Mouse (Mus musculus) CH12.LX (cell line): Measurements from ENCODE around the gene Acmsd. TPM values are rescaled to one million over a fixed set of nuclear protein-coding genes. Genes with fewer than 3 reads are reported as not detected.

Experiments
- DNase-seq: peaks from one replicate; pipeline ENCODE4 v3.0.0-alpha.2; 2013; ENCODE audit errors: extremely low read depth
- H3K27ac ChIP-seq: 2 replicates; pipeline ENCODE4 v1.5.1; 2012; ENCODE audit warnings: low read depth, mild to moderate bottlenecking, control low read depth, moderate library complexity; ENCODE audit not compliant: insufficient read depth
- H3K27me3 ChIP-seq: replicated peaks from 2 replicates; pipeline ENCODE3; 2012; ENCODE audit warnings: inconsistent platforms
- H3K36me3 ChIP-seq, 2 experiments: replicated peaks in 1 of 2; 2 replicates each; pipeline versions ENCODE3 to v1.6.1; 2012; ENCODE audit warnings: inconsistent platforms in 1 of 2, low read length in 1 of 2, mild to moderate bottlenecking in 1 of 2, mixed read lengths in 1 of 2, moderate library complexity in 1 of 2; ENCODE audit not compliant: control insufficient read depth in 1 of 2, insufficient read depth in 1 of 2
- H3K4me1 ChIP-seq, 2 experiments: 2 replicates each; pipeline ENCODE4 v1.6.1; 2012; ENCODE audit warnings: inconsistent platforms in 1 of 2, moderate library complexity in 1 of 2; ENCODE audit not compliant: insufficient read depth in 2 of 2, control insufficient read depth in 1 of 2
- H3K4me2 ChIP-seq: 2 replicates; pipeline ENCODE4 v1.6.1; 2012; ENCODE audit warnings: low read depth, mild to moderate bottlenecking, control low read depth; ENCODE audit not compliant: poor library complexity, insufficient read depth, severe bottlenecking
- H3K4me3 ChIP-seq, 3 experiments: fragments of 150-350 bp in 1 of 3; sonication (generic) in 1 of 3; replicated peaks in 1 of 3; 2 replicates each; pipeline versions ENCODE3 to v1.5.1; 2011 to 2012; ENCODE audit warnings: low read depth in 2 of 3, low read length in 2 of 3, mild to moderate bottlenecking in 2 of 3, moderate library complexity in 2 of 3, control low read depth in 1 of 3, improper control_type of control experiment in 1 of 3, inconsistent platforms in 1 of 3, mixed read lengths in 1 of 3; ENCODE audit not compliant: poor library complexity in 1 of 3
- H3K79me2 ChIP-seq: replicated peaks from 2 replicates; pipeline ENCODE4 v1.6.1; 2012; ENCODE audit warnings: mild to moderate bottlenecking, moderate library complexity; ENCODE audit not compliant: control insufficient read depth, poor library complexity, insufficient read depth, severe bottlenecking; ENCODE audit errors: extremely low read depth
- H3K9ac ChIP-seq: 2 replicates; pipeline ENCODE4 v1.6.1; 2012; ENCODE audit warnings: low read depth, mild to moderate bottlenecking, control low read depth, moderate library complexity; ENCODE audit not compliant: insufficient read depth
- H3K9me3 ChIP-seq: replicated peaks from 2 replicates; pipeline ENCODE3; 2012; ENCODE audit warnings: low read length, inconsistent platforms, mixed read lengths
- BHLHE40 ChIP-seq: IDR thresholded peaks from 2 replicates; pipeline ENCODE4 v1.6.1; 2011; ENCODE audit warnings: mild to moderate bottlenecking, low read depth, low read length, improper control_type of control experiment
- CHD1 ChIP-seq: IDR thresholded peaks from 2 replicates; pipeline ENCODE4 v1.6.1; 2012; ENCODE audit warnings: low read depth, low read length, improper control_type of control experiment, inconsistent platforms
- CHD2 ChIP-seq: IDR thresholded peaks from 2 replicates; pipeline ENCODE4 v1.6.1; 2011; ENCODE audit warnings: low read length, improper control_type of control experiment
- E2F4 ChIP-seq: IDR thresholded peaks from 2 replicates; pipeline ENCODE4 v1.6.1; 2011; ENCODE audit warnings: low read depth, low read length, improper control_type of control experiment; ENCODE audit not compliant: insufficient replicate concordance
- ELF1 ChIP-seq: IDR thresholded peaks from 2 replicates; pipeline ENCODE4 v1.6.1; 2014; ENCODE audit warnings: low read depth, mild to moderate bottlenecking, inconsistent platforms, low read length, improper control_type of control experiment
- GABPA ChIP-seq: IDR thresholded peaks from 2 replicates; pipeline ENCODE4 v1.6.1; 2012; ENCODE audit warnings: low read depth, low read length, improper control_type of control experiment, inconsistent platforms; ENCODE audit not compliant: insufficient replicate concordance
- IRF4 ChIP-seq: IDR thresholded peaks from 2 replicates; pipeline ENCODE4 v1.6.1; 2014; ENCODE audit warnings: low read depth, mild to moderate bottlenecking, inconsistent platforms, low read length, improper control_type of control experiment
- JUN ChIP-seq: IDR thresholded peaks from 2 replicates; pipeline ENCODE4 v1.6.1; 2011; ENCODE audit warnings: low read depth, mild to moderate bottlenecking, low read length, improper control_type of control experiment, moderate library complexity; ENCODE audit not compliant: insufficient read depth
- MAFK ChIP-seq: IDR thresholded peaks from 2 replicates; pipeline ENCODE4 v1.6.1; 2011; ENCODE audit warnings: low read length, improper control_type of control experiment; ENCODE audit not compliant: insufficient replicate concordance
- MAX ChIP-seq: IDR thresholded peaks from 2 replicates; pipeline ENCODE4 v1.6.1; 2011; ENCODE audit warnings: low read length, improper control_type of control experiment
- MAZ ChIP-seq: IDR thresholded peaks from 2 replicates; pipeline ENCODE4 v1.6.1; 2012; ENCODE audit warnings: low read depth, mild to moderate bottlenecking, inconsistent platforms, low read length, improper control_type of control experiment, moderate library complexity
- MXI1 ChIP-seq: IDR thresholded peaks from 2 replicates; pipeline ENCODE4 v1.6.1; 2011; ENCODE audit warnings: mild to moderate bottlenecking, low read depth, low read length, improper control_type of control experiment
- MYC ChIP-seq: IDR thresholded peaks from 2 replicates; pipeline ENCODE4 v1.6.1; 2011; ENCODE audit warnings: low read depth, mild to moderate bottlenecking, improper control_type of control experiment, low read length
- NELFE ChIP-seq: IDR thresholded peaks from 2 replicates; pipeline ENCODE4 v1.6.1; 2011; ENCODE audit warnings: low read depth, low read length, improper control_type of control experiment
- POLR2A ChIP-seq: IDR thresholded peaks from 2 replicates; pipeline ENCODE4 v1.6.1; 2011; ENCODE audit warnings: low read depth, mild to moderate bottlenecking, improper control_type of control experiment, low read length
- POLR2AphosphoS2 ChIP-seq: IDR thresholded peaks from 2 replicates; pipeline ENCODE4 v1.6.1; 2011; ENCODE audit warnings: low read depth, low read length, improper control_type of control experiment
- RCOR1 ChIP-seq: conservative IDR thresholded peaks from 2 replicates; pipeline ENCODE4 v1.6.1; 2012; ENCODE audit warnings: low read depth, mild to moderate bottlenecking, inconsistent platforms, low read length, improper control_type of control experiment
- SMC3 ChIP-seq: IDR thresholded peaks from 2 replicates; pipeline ENCODE4 v1.6.1; 2011; ENCODE audit warnings: low read depth, low read length, improper control_type of control experiment
- TBP ChIP-seq: conservative IDR thresholded peaks from 2 replicates; pipeline ENCODE4 v1.6.1; 2011; ENCODE audit warnings: low read depth, low read length, improper control_type of control experiment
- TCF12 ChIP-seq: IDR thresholded peaks from 2 replicates; pipeline ENCODE4 v1.6.1; 2014; ENCODE audit warnings: low read depth, mild to moderate bottlenecking, inconsistent platforms, low read length, improper control_type of control experiment
- ZC3H11A ChIP-seq: IDR thresholded peaks from 2 replicates; pipeline ENCODE4 v1.6.1; 2012; ENCODE audit warnings: low read depth, mild to moderate bottlenecking, inconsistent platforms, low read length, improper control_type of control experiment
- ZNF384 ChIP-seq: IDR thresholded peaks from 2 replicates; pipeline ENCODE4 v1.6.1; 2012; ENCODE audit warnings: low read depth, low read length, improper control_type of control experiment, inconsistent platforms
- dilution Hi-C: fragments of 300-500 bp; cut with MboI; formaldehyde crosslinking; loops from 2 replicates; pipeline ENCODE4 v1.14.3; 2020; ENCODE audit warnings: low sequenced_read_pairs; ENCODE audit not compliant: extremely low pct_unique_long_range_greater_than_20kb, extremely low pct_ligation_motif_present
- in situ Hi-C: fragments of 300-500 bp; cut with MboI; formaldehyde crosslinking; loops from 3 replicates; pipeline ENCODE4 v1.14.3; 2019; ENCODE audit warnings: low sequenced_read_pairs, low pct_ligation_motif_present, low pct_unique_long_range_greater_than_20kb, mixed read lengths
- polyA plus RNA-seq: library from polyadenylated mRNA; unstranded; fragments of >175 nt; gene quantifications from 2 replicates; pipeline ENCODE4 v1.2.1, GENCODE M21; 2012; ENCODE audit warnings: low read depth; ENCODE audit not compliant: insufficient read length
- total RNA-seq, 2 experiments: library from RNA; depleted of rRNA; stranded (reverse); fragments of 300-350 nt in 1 of 2; fragments of >200 nt in 1 of 2; gene quantifications; 2 replicates each; pipeline ENCODE4 v1.2.3; 2012 to 2014

Gene Acmsd
- total and polyA plus RNA-seq, 3 experiments = not detected

GRCm38 (mm10) chr1:127750401-127751102, 21.3 kb downstream of the Acmsd start:
- dilution Hi-C loops = no loop called here
- no peaks in the 10 kb centered on the region for H3K36me3 ChIP-seq
- H3K9me3 ChIP-seq = no peaks in the 10 kb centered on the region
- TF ChIP-seq MAFK (no peak), MAZ (no peak), RCOR1 (no peak), GABPA (no peak), ELF1 (no peak), MXI1 (no peak), IRF4 (no peak), ZC3H11A (no peak), NELFE (no peak), MYC (no peak), CHD1 (no peak)
- TF ChIP-seq, all 38 proteins: peak for 0
- Histone ChIP-seq H3K27ac (no peak overlapping the region), H3K4me1 (no peaks in the 10 kb centered on the region), H3K4me2 (no peak overlapping the region), H3K9ac (no peak overlapping the region), H3K79me2 (no peaks in the 10 kb centered on the region), H3K4me3 (no peak overlapping the region), H3K27me3 (no peaks in the 10 kb centered on the region)
- in situ Hi-C loops = loop anchor here (10.0 to 25.0 kb wide), 2 partner anchors 46 to 138 kb away; no protein-coding TSS in a partner anchor
- DNase-seq = no peak

- Histone ChIP-seq H3K9ac (no peak overlapping the region), H3K27ac (no peak overlapping the region), H3K36me3 (no peaks in the 10 kb centered on the region), H3K9me3 (no peaks in the 10 kb centered on the region), H3K27me3 (no peaks in the 10 kb centered on the region), H3K4me3 (no peak overlapping the region), H3K79me2 (no peaks in the 10 kb centered on the region), H3K4me1 (peaks cover 5 to 14% of the 10 kb centered on the region in 2 experiments), H3K4me2 (no peak overlapping the region)
- TF ChIP-seq CHD2 (no peak), ZNF384 (no peak), POLR2A (no peak), MAX (no peak), MAZ (no peak), BHLHE40 (no peak), IRF4 (no peak), JUN (no peak), CHD1 (no peak), E2F4 (no peak), ZC3H11A (no peak), POLR2AphosphoS2 (no peak), MYC (no peak), TCF12 (no peak), SMC3 (no peak), TBP (no peak)
- no peak for DNase-seq
- dilution Hi-C loops = no loop called here
- in situ Hi-C loops = loop anchor here (10.0 to 25.0 kb wide), 2 partner anchors 51 to 144 kb away; no protein-coding TSS in a partner anchor
These were observed 26.6 kb downstream of the Acmsd start for GRCm38 (mm10) chr1:127755806-127756205.
